In genomic region chr6:54591778-54592177, GRCm38 (mm10) we compare ENCODE assay signal across 9 mouse cellular contexts. TPM values are rescaled to one million over a fixed set of nuclear protein-coding genes. Genes with fewer than 3 reads are reported as not detected.
A peak's percentile ranks its signal among the peaks of the same experiment; 100 is the strongest.
DNase-seq lines count a peak whose midpoint lies in the region; ATAC-seq and TF ChIP-seq lines count a peak whose summit lies in the region.
"Had no signal": no experiment of that assay in that cellular context is flagged by ENCODE, and none has a peak within 500 bp of the region (broad histone marks: within the 10 kb centered on the region; RNA-seq: fewer than 3 reads in every experiment).

No protein-coding gene starts in this region.

- no peak overlapping the region for H3K27ac ChIP-seq in left cerebral cortex, adult 2 months
- H3K27ac ChIP-seq in hindbrain, embryonic 12.5 days = no peak overlapping the region
- H3K27ac ChIP-seq in lung, embryonic 15.5 days = peak overlapping the region; percentile 12; the same call in 1 of the 2 replicates

- peak overlapping the region; percentile 41 for H3K4me2 ChIP-seq in hindbrain, embryonic 12.5 days (replicated peaks)
- H3K4me2 ChIP-seq in lung, embryonic 15.5 days = peak overlapping the region; percentile 72

- 52% methylated on average over 6 of the region's 6 CpGs for WGBS in hindbrain, embryonic 12.5 days
- WGBS in lung, embryonic 15.5 days = 36% methylated on average over 6 of the region's 6 CpGs

- peaks cover 27% of the 10 kb centered on the region for H3K4me1 ChIP-seq in hindbrain, embryonic 12.5 days
- peaks cover 38% of the 10 kb centered on the region for H3K4me1 ChIP-seq in lung, embryonic 15.5 days

- 0 out of 2 replicates have a peak overlapping the region, but pooled peaks have one; percentile 8 for H3K4me3 ChIP-seq in left cerebral cortex, adult 2 months
- H3K4me3 ChIP-seq in hindbrain, embryonic 12.5 days = 0 out of 2 replicates have a peak overlapping the region, but pooled peaks have one; percentile 6
- H3K4me3 ChIP-seq in lung, embryonic 15.5 days = peak overlapping the region; percentile 22

- intact Hi-C loops in left cerebral cortex, adult 2 months (cut with DNase I) = loop anchor here (2.0 to 10.0 kb wide), 3 partner anchors 89 to 443 kb away; partner anchors contain the start of genes Gars, Mturn and Znrf2

- TF ChIP-seq CTCF in left cerebral cortex, adult 2 months (IDR thresholded peaks at IDR 0.05) = no peak

- H3K27me3 ChIP-seq in hindbrain, embryonic 12.5 days = no peaks in the 10 kb centered on the region
- no peaks in the 10 kb centered on the region for H3K27me3 ChIP-seq in lung, embryonic 15.5 days

- H3K36me3 ChIP-seq in hindbrain, embryonic 12.5 days = no peaks in the 10 kb centered on the region
- no peaks in the 10 kb centered on the region for H3K36me3 ChIP-seq in lung, embryonic 15.5 days

- no peak overlapping the region for H3K9ac ChIP-seq in hindbrain, embryonic 12.5 days
- no peak overlapping the region for H3K9ac ChIP-seq in lung, embryonic 15.5 days

- no peaks in the 10 kb centered on the region for H3K9me3 ChIP-seq in hindbrain, embryonic 12.5 days (replicated peaks)
- no peaks in the 10 kb centered on the region for H3K9me3 ChIP-seq in lung, embryonic 15.5 days

- no peak for ATAC-seq in hindbrain, embryonic 12.5 days (ENCODE audit: low FRiP score)
- no peak for ATAC-seq in lung, embryonic 15.5 days (ENCODE audit: borderline replicate concordance, extremely low read depth, low FRiP score, low TSS enrichment)

- no peak for DNase-seq in left cerebral cortex, adult 2 months (ENCODE audit: extremely low spot score in 1 of 2, low spot score in 2 of 2)
- no peak for DNase-seq in left cerebral cortex, adult 9 months (ENCODE audit: low spot score in 2 of 2)
- peak; percentile 36 for DNase-seq in testis, postnatal 14 days (ENCODE audit: low spot score)
- DNase-seq in thymus, postnatal 25 days = no peak
- no peak for DNase-seq in right cerebral cortex, postnatal 25 days
- DNase-seq in layer of hippocampus, adult 8-10 months (ENCODE audit: low spot score in 2 of 2) = no peak
- DNase-seq: cerebellum, adult 18-20 months had no signal

RNA-seq across cellular contexts. Expression of gene Plekha8, which starts 3.1 kb away (rescaled TPM):
- 10 to 100 TPM; 11.0 to 11.6 TPM for total RNA-seq in left cerebral cortex, adult 2 months (2021)
- 17.7 and 19.4 TPM in 2 replicates for polyA plus RNA-seq in hindbrain, embryonic 12.5 days (2016; fragmentation: Nextera tagmentation; extraction: Ambion mirVana)
- polyA plus RNA-seq in lung, embryonic 15.5 days (2015; fragmentation: Nextera tagmentation; extraction: Ambion mirVana) = 7.0 and 7.7 TPM in 2 replicates
- 10 to 100 TPM; 11.1 to 14.3 (median 12.6) TPM for total RNA-seq in layer of hippocampus, adult 8-10 months (2022)

RNA-seq across cellular contexts. Expression of gene Fkbp14, which starts 5.3 kb away (rescaled TPM):
- total RNA-seq in left cerebral cortex, adult 2 months (2021) = 1 to 10 TPM; 9.0 to 9.2 TPM
- polyA plus RNA-seq in hindbrain, embryonic 12.5 days (2016; fragmentation: Nextera tagmentation; extraction: Ambion mirVana) = 21.0 and 26.4 TPM in 2 replicates
- polyA plus RNA-seq in lung, embryonic 15.5 days (2015; fragmentation: Nextera tagmentation; extraction: Ambion mirVana) = 23.4 and 27.6 TPM in 2 replicates
- total RNA-seq in layer of hippocampus, adult 8-10 months (2022) = 10 to 100 TPM; 12.3 to 18.3 (median 13.7) TPM

RNA-seq across cellular contexts. Expression of gene Scrn1, which starts 25.5 kb away (rescaled TPM):
- total RNA-seq in left cerebral cortex, adult 2 months (2021) = 100 to 1,000 TPM; 135 to 136 TPM
- 79.3 and 89.4 TPM in 2 replicates for polyA plus RNA-seq in hindbrain, embryonic 12.5 days (2016; fragmentation: Nextera tagmentation; extraction: Ambion mirVana)
- polyA plus RNA-seq in lung, embryonic 15.5 days (2015; fragmentation: Nextera tagmentation; extraction: Ambion mirVana) = 1.5 and 2.8 TPM in 2 replicates
- total RNA-seq in layer of hippocampus, adult 8-10 months (2022) = 100 to 1,000 TPM; 101 to 107 (median 103) TPM
